Mouse (Mus musculus) lung, postnatal 0 days (tissue): Measurements from ENCODE around the gene Dlg2.

Source experiments
- CTCF ChIP-seq: IDR thresholded peaks from 2 replicates; pipeline ENCODE4 v1.5.1; 2016; ENCODE audit warnings: antibody characterized with exemption, mild to moderate bottlenecking
- EP300 ChIP-seq: IDR thresholded peaks from 2 replicates; pipeline ENCODE4 v1.6.1; 2016; ENCODE audit warnings: antibody characterized with exemption, mild to moderate bottlenecking, control low read depth

- no peak for TF ChIP-seq CTCF
- no peak for TF ChIP-seq EP300
Observed at GRCm38 (mm10) chr7:91514445-91514844, 1038.0 kb downstream of the Dlg2 start.
